Mouse (Mus musculus) midbrain, embryonic 14.5 days (tissue): Measurements from ENCODE around the gene Cblc. TPM values are rescaled to one million over a fixed set of nuclear protein-coding genes. Genes with fewer than 3 reads are reported as not detected.

Experiments used
- ATAC-seq: fragments of 200-750 bp; cut with Nextera tagmentation; 2 replicates; pipeline ENCODE4 v1.8.0; 2017; ENCODE audit warnings: moderate number of reproducible peaks, moderate library complexity; ENCODE audit not compliant: low FRiP score, low TSS enrichment
- DNase-seq: peaks from one replicate; pipeline ENCODE4 v3.0.0-alpha.2; 2015
- H3K27ac ChIP-seq: fragments of 300-500 bp; sonication (generic); replicated peaks from 2 replicates; pipeline ENCODE4 v1.5.1; 2014; ENCODE audit warnings: mild to moderate bottlenecking, low read depth, low read length, moderate library complexity
- H3K27me3 ChIP-seq: fragments of 300-500 bp; sonication (generic); 2 replicates; pipeline ENCODE4 v1.6.1; 2014; ENCODE audit warnings: low read length, control low read depth, mixed read lengths; ENCODE audit not compliant: control insufficient read depth, insufficient read depth
- H3K36me3 ChIP-seq: fragments of 300-500 bp; sonication (generic); 2 replicates; pipeline ENCODE4 v1.6.1; 2014; ENCODE audit warnings: low read length, control low read depth; ENCODE audit not compliant: control insufficient read depth, insufficient read depth
- H3K4me1 ChIP-seq: fragments of 300-500 bp; sonication (generic); 2 replicates; pipeline ENCODE4 v1.6.1; 2014; ENCODE audit warnings: mild to moderate bottlenecking, antibody characterized with exemption, low read length, control low read depth; ENCODE audit not compliant: control insufficient read depth, insufficient read depth
- H3K4me2 ChIP-seq: fragments of 300-500 bp; sonication (generic); 2 replicates; pipeline ENCODE4 v1.6.1; 2014; ENCODE audit warnings: mild to moderate bottlenecking, low read length, moderate library complexity
- H3K4me3 ChIP-seq: fragments of 300-500 bp; sonication (generic); replicated peaks from 2 replicates; pipeline ENCODE4 v1.5.1; 2014; ENCODE audit warnings: low read depth, low read length
- H3K9ac ChIP-seq: fragments of 300-500 bp; sonication (generic); replicated peaks from 2 replicates; pipeline ENCODE4 v1.6.1; 2014; ENCODE audit warnings: mild to moderate bottlenecking, low read length, moderate library complexity
- H3K9me3 ChIP-seq: fragments of 300-500 bp; sonication (generic); 2 replicates; pipeline ENCODE4 v1.6.1; 2016; ENCODE audit warnings: low read length, control low read depth, mixed read lengths; ENCODE audit not compliant: control insufficient read depth
- WGBS: fragments of 180-500 bp; shearing (Covaris S2); extraction: QIAGEN DNeasy Blood & Tissue Kit; methylation state at CpG from one replicate; pipeline ENCODE4 v1.1.7; 2014; 5-methylcytosine and 5-hydroxymethylcytosine counted together
- polyA plus RNA-seq: library from polyadenylated mRNA; unstranded; fragments of >200 nt; fragmentation: Nextera tagmentation; extraction: Ambion mirVana; gene quantifications from 2 replicates; pipeline ENCODE4 v1.2.1, GENCODE M21; 2014

Cblc gene
- polyA plus RNA-seq, 1 experiment from 2014 or later, result not detected

DNA sequence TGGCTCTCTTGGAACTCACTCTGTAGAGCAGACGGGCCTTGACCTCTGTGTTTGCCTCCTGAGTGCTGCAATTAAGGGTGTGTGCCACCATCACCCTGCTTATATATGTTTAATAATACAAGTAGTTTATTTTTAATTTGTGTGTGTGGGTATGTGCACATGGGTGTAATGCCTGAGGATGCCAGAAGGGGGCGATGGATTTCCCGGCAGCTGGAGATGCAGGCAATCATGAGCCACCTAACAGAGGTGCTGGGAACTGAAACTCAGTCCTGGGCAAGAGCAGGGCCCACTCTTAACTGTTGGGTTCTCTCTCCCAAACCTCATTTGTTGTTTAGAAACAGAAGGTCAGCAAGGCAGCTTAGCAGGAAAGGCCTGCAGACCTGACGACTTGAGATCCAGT is 16.7 kb downstream of the Cblc start:
- H3K36me3 ChIP-seq, result no peaks in the 10 kb centered on the region
- H3K4me1 ChIP-seq, result no peaks in the 10 kb centered on the region
- 83% methylated on average over 4 of the region's 4 CpGs for WGBS
- ATAC-seq (no peak), DNase-seq (no peak)
- no peak overlapping the region for H3K9ac ChIP-seq
- H3K27ac ChIP-seq, result no peak overlapping the region
- no peaks in the 10 kb centered on the region for H3K9me3 ChIP-seq
- no peaks in the 10 kb centered on the region for H3K27me3 ChIP-seq
- no peak overlapping the region for H3K4me3 ChIP-seq
- H3K4me2 ChIP-seq, result no peak overlapping the region

DNA sequence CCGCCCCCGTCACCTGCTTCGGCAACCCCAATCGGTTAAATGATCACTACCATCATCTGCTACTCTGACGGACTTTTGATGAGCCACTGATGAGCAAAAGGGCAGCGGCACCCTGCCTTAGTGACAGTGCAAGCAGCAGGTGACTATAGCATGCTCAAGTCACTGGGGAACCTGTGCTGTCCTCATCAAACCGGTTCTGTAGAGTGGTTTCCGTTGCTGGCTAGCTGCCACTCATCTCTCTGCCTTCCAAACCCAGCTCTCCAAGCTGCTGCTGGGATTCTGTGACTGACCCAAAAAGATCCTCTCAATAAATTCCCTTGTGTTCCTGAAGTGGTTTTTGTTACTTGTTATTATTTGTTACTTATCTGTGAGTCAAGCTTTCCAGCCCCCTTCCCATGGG is 18.0 kb downstream of the Cblc start:
- no peak for DNase-seq
- H3K4me2 ChIP-seq, result no peak overlapping the region
- no peak overlapping the region for H3K9ac ChIP-seq
- H3K36me3 ChIP-seq, result no peaks in the 10 kb centered on the region
- WGBS, result 93% methylated on average over 8 of the region's 8 CpGs
- no peaks in the 10 kb centered on the region for H3K27me3 ChIP-seq
- H3K4me1 ChIP-seq, result no peaks in the 10 kb centered on the region
- ATAC-seq, result no peak
- no peaks in the 10 kb centered on the region for H3K9me3 ChIP-seq
- H3K27ac ChIP-seq, result no peak overlapping the region
- no peak overlapping the region for H3K4me3 ChIP-seq

DNA sequence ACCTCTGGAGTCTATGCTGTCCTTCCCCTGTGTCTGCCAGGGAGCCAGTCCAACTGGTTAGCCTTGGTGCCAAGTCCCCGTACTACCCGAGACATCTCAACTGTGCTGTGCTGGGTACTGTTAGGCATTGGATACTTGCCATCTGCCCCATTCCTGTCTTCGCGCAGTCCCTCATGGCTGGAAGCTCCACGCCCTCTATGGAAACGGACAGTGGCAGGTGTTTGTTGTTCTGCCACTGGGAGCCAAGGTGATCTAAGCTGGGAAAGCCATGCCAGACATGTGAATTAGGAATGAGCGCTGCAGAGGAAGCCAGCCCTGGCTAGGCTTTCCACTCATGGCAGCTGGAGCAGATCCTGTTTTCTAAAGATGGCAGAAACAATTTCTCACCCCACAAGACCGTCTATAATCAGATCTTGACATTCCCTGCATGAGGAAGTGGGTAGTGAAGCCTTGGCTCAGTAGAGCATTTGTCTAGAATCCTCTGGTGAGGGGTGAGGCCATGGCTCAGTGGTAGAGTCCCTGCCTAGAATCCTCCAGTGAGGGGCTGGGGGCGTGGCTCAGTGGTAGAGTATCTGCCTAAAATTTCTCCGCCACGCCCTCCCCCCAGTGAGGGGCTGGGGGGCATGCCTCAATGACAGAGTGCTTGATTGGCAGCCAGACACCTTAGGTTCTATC is 19.4 kb downstream of the Cblc start:
- Histone ChIP-seq H3K4me2 (no peak overlapping the region), H3K27ac (no peak overlapping the region), H3K36me3 (no peaks in the 10 kb centered on the region), H3K9me3 (no peaks in the 10 kb centered on the region), H3K4me3 (no peak overlapping the region), H3K9ac (no peak overlapping the region), H3K27me3 (0 out of 2 replicates have a peak, but pooled peaks cover under 1% of the 10 kb centered on the region), H3K4me1 (no peaks in the 10 kb centered on the region)
- ATAC-seq, result no peak
- DNase-seq, result no peak
- 89% methylated on average over 11 of the region's 11 CpGs for WGBS

DNA sequence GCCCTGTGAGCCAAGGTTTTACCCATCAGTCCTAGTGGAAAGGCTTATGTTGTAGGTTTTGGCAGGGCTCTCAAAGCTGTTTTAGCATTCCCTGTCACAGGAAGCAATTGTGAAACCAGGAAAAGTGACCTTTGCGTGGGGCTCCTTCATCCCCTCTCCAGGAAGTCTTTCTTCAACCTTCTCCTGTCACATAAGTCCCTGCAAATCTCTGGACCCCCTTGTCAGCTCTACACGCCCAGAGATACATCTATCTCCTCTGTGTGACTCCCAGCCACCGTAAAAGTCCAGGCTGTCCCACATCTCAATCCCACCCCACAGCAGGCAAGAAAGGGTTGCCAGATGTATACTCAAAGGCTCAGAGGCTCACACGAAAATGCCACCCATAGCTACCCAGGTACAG is 24.9 kb downstream of the Cblc start:
- Histone ChIP-seq H3K36me3 (no peaks in the 10 kb centered on the region), H3K27me3 (peaks cover 34% of the 10 kb centered on the region; the same call in 1 of the 2 replicates), H3K9ac (no peak overlapping the region), H3K4me3 (no peak overlapping the region), H3K4me2 (no peak overlapping the region), H3K9me3 (no peaks in the 10 kb centered on the region), H3K27ac (no peak overlapping the region), H3K4me1 (peaks cover 14% of the 10 kb centered on the region)
- DNase-seq (no peak), ATAC-seq (no peak)
- 56% methylated on average over 4 of the region's 4 CpGs for WGBS

DNA sequence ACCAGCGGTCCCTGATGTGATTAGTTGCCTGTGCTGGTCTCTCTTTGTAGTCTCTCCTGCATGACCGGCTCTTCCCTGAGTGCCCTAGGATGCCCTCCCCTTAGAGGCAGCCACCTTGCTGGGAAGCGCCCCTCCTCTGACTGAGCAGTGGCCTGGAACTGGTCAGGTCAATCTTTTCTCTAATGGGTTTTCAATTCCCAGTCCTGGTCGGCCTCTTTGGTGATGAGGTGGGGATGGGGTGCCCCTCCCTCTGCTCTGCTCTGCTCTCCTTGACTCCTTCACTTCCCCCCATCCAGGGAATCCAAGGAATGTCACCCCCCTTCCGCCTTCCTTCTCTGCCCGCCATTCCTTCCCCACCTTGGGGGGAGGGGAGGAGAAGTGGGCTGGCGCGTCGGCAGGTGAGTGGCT is 25.6 kb downstream of the Cblc start, which contains the start of gene Bcam:
TSS of gene Bcam (minus strand) at position 33 of the 408 bp plus-strand sequence.
- WGBS, result 1% methylated on average over 9 of the region's 9 CpGs
- H3K4me1 ChIP-seq, result peaks cover 14% of the 10 kb centered on the region
- H3K27me3 ChIP-seq, result peaks cover 34% of the 10 kb centered on the region; the same call in 1 of the 2 replicates
- no peaks in the 10 kb centered on the region for H3K9me3 ChIP-seq
- no peaks in the 10 kb centered on the region for H3K36me3 ChIP-seq
- H3K4me2 ChIP-seq, result peak within 1 kb of the TSS; percentile 61
- H3K4me3 ChIP-seq, result peak within 1 kb of the TSS; percentile 36
- H3K9ac ChIP-seq, result peak within 1 kb of the TSS; percentile 44
- DNase-seq (no peak), ATAC-seq (peak; percentile 18; the same call in 1 of the 2 replicates)
- H3K27ac ChIP-seq, result no peak within 1 kb of the TSS

DNA sequence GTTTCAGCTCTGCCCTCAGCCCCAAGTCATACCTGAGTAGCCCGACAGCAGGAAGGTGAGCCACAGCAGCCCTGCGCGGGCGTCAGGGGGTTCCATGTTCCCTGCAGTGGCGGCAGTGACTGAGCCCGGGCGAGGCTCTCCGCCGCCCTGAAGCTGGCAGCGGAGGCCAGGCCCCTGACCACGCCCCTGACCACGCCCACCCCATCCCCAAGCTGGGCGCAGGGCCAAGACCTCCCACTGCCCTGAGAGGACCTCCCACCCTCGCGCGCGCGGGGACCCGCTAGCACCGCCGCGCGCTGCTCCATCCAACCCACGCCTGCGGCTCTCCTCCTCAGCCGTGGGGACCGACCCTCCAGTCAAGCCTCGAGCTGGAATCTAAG is 26.2 kb downstream of the Cblc start:
- Histone ChIP-seq H3K9ac (peak overlapping the region; percentile 44), H3K4me2 (peak overlapping the region; percentile 61), H3K4me1 (peaks cover 14% of the 10 kb centered on the region), H3K27me3 (peaks cover 34% of the 10 kb centered on the region; the same call in 1 of the 2 replicates), H3K36me3 (no peaks in the 10 kb centered on the region), H3K4me3 (peak overlapping the region; percentile 36), H3K9me3 (no peaks in the 10 kb centered on the region), H3K27ac (no peak overlapping the region)
- under 1% methylated on average over 27 of the region's 28 CpGs for WGBS
- DNase-seq (peak; percentile 84), ATAC-seq (peak; percentile 65)

DNA sequence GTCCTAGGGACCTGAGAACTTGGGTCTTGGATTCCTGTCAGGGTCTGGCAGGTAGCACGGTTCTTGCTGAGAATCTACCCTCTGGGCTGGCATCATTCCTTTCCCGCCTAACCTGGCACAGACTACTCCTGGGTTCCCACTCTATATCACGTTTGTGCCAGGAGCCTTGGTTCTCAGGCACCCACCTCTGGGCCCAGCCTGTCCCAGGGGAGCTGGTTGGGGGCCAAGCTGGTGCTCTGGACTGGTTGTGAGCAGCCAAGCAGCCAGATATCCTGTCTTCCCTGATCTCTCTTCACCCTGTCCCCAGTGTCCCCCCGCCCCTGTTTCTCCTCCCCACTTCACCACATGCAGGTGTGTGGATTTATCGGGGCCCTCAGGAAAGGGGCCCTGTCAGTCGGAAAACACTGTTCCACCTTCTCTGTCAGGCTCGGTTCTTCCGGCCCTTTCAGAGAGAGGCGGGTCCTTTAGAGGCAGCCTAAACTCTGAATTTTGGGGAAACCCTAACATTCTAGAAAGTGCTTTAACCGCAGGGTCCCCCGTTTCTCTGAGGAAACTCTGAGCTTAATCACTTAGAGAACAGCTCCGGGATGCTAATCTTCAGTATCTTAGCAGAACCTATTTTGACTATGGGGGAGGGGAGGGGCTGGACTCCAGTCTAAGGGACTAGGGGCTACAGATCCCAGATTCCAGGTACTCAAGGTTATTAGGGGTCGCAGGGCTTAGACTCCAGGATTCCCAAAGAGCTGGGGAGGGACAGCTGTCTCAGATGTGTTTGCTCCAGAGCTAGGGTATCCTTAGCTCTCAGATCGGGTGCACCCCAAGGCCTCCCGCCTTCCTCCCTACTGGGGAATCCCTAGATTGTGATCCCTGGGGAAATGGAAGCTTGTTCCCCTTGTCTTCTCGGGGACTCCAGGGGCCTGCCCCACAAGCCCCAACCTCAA is 26.9 kb downstream of the Cblc start:
- Histone ChIP-seq H3K27ac (no peak overlapping the region), H3K36me3 (no peaks in the 10 kb centered on the region), H3K9me3 (no peaks in the 10 kb centered on the region), H3K4me3 (peak overlapping the region; percentile 36), H3K4me1 (peaks cover 14% of the 10 kb centered on the region), H3K27me3 (peaks cover 34% of the 10 kb centered on the region; the same call in 1 of the 2 replicates), H3K4me2 (peak overlapping the region; percentile 61), H3K9ac (peak overlapping the region; percentile 44)
- DNase-seq (no peak), ATAC-seq (peak; percentile 11; the same call in 1 of the 2 replicates)
- WGBS, result 8% methylated on average over 16 of the region's 16 CpGs

DNA sequence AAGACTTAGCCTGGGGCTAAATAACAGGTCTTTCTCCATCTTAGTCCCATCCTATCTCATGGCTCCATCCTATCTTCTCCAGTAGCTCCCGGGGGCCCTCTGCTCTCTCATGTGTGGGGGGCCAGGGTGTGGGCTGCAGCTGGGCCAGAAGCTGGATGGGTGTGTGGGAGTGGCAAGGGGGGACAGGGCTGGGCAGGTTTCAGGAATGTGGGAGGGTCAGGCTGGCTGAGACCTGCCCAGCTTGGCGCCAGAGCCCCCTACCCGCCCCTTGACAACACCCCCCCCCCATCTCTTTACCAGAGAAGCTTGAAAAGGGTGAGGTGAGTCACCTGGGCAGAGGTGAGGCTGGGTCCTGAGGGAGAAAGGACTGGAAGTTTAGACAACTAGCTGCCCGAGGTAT is 27.6 kb downstream of the Cblc start:
- no peaks in the 10 kb centered on the region for H3K36me3 ChIP-seq
- 32% methylated on average over 4 of the region's 4 CpGs for WGBS
- peaks cover 14% of the 10 kb centered on the region for H3K4me1 ChIP-seq
- ATAC-seq (no peak), DNase-seq (no peak)
- no peak overlapping the region for H3K4me3 ChIP-seq
- H3K27ac ChIP-seq, result no peak overlapping the region
- peaks cover 34% of the 10 kb centered on the region; the same call in 1 of the 2 replicates for H3K27me3 ChIP-seq
- no peak overlapping the region for H3K4me2 ChIP-seq
- no peaks in the 10 kb centered on the region; the same call in 1 of the 2 replicates for H3K9me3 ChIP-seq
- no peak overlapping the region for H3K9ac ChIP-seq
